Comparison of ENCODE assay signal across 8 mouse cellular contexts in the genomic region with DNA sequence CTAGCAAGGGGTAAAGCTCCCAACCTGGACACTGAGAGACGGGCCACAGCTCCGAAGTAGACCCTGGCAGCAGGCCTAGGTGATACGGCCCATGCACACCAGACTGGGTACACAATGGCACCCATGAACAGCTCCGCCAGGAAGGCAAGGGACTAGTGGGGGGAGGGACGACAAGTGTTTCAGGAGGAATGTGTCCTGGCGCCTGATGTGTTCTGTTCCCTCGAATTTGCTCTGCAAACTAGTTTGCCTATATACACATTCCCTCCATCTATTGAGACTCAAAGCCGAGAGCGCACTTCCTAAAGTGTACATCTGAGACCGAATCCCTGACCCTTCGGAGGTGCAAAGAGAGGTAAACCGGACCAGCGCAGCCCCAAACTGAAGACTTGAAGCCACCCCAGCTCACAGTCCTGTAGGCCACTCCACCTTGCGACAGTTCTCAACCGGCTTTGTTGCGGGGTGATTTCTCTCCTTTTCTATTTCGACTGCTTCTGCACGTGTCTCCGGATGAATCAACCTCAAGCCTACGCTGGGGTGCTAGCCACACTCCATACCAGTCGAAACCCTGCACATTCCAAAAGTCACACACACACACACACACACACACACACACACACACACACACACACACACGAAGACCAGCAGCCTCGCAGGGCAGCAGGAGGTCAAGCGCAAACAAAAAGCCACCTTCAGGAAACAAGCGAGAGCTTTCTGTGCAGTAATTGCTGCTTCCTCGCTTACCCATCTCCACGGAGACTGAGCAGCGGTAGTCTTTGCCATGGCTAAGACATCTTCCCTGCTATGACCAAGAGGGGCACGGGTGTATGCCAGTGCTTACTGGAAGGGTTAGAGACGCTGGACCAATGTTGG. TPM values are rescaled to one million over a fixed set of nuclear protein-coding genes. Genes with fewer than 3 reads are reported as not detected.
DNase-seq lines count a peak whose midpoint lies in the region; ATAC-seq and TF ChIP-seq lines count a peak whose summit lies in the region.

No protein-coding gene starts in this region.

- H3K4me2 ChIP-seq in hindbrain, embryonic 11.5 days (replicated peaks; ENCODE audit: low read depth, low read length): peak overlapping the region; percentile 100
- H3K4me2 ChIP-seq in midbrain, embryonic 16.5 days (ENCODE audit: low read length): peak overlapping the region; percentile 85

- peaks cover 41% of the 10 kb centered on the region for H3K27me3 ChIP-seq in hindbrain, embryonic 11.5 days (ENCODE audit: control insufficient read depth, insufficient read depth, low read length)
- H3K27me3 ChIP-seq in midbrain, embryonic 16.5 days (ENCODE audit: control insufficient read depth, insufficient read depth, low read depth, low read length): no peaks in the 10 kb centered on the region
- no peaks in the 10 kb centered on the region for H3K27me3 ChIP-seq in thymus, adult 2 months (ENCODE audit: control insufficient read depth, insufficient read depth, low read length)

- DNase-seq in left cerebral cortex, postnatal 25 days (ENCODE audit: low spot score in 2 of 2): peak; percentile 27 to 57
- no peak for DNase-seq in left cerebral cortex, adult 11 months (ENCODE audit: low spot score)
- DNase-seq in embryo, embryonic 10 days (ENCODE audit: low spot score): peak; percentile 48
- peak; percentile 60 for DNase-seq in hindbrain, embryonic 11.5 days (ENCODE audit: low spot score)
- no peak for DNase-seq in thymus, adult 2 months
- no peak for DNase-seq in thymus, postnatal 14 days

- 0 out of 2 replicates have a peak overlapping the region, but pooled peaks have one; percentile 17 for H3K27ac ChIP-seq in hindbrain, embryonic 11.5 days (ENCODE audit: low read depth, low read length)
- peak overlapping the region; percentile 91 for H3K27ac ChIP-seq in midbrain, embryonic 16.5 days (ENCODE audit: low read length)
- no peak overlapping the region for H3K27ac ChIP-seq in thymus, adult 2 months (ENCODE audit: control insufficient read depth, insufficient read depth, low read length)

- H3K4me3 ChIP-seq in hindbrain, embryonic 11.5 days (ENCODE audit: low read depth, low read length): peak overlapping the region; percentile 81
- H3K4me3 ChIP-seq in midbrain, embryonic 16.5 days (ENCODE audit: low read depth, low read length): peak overlapping the region; percentile 82
- H3K4me3 ChIP-seq in thymus, adult 2 months (ENCODE audit: control insufficient read depth, insufficient read depth, low read length): no peak overlapping the region

- no peaks in the 10 kb centered on the region for H3K9me3 ChIP-seq in hindbrain, embryonic 11.5 days (ENCODE audit: control insufficient read depth, low read length)
- no peaks in the 10 kb centered on the region for H3K9me3 ChIP-seq in midbrain, embryonic 16.5 days (replicated peaks; ENCODE audit: control insufficient read depth, low read length, poor library complexity, severe bottlenecking)

- TF ChIP-seq POLR2A in thymus, adult 2 months (IDR thresholded peaks at IDR 0.05; ENCODE audit: control insufficient read depth, extremely low read depth, insufficient read depth, low read length, poor library complexity): no peak

- no peak for TF ChIP-seq CTCF in thymus, adult 2 months (IDR thresholded peaks at IDR 0.05; ENCODE audit: borderline replicate concordance, control insufficient read depth, extremely low read depth, insufficient read depth, low read length, poor library complexity)

- H3K9ac ChIP-seq in hindbrain, embryonic 11.5 days (ENCODE audit: low read depth, low read length): peak overlapping the region; percentile 85
- peak overlapping the region; percentile 89 for H3K9ac ChIP-seq in midbrain, embryonic 16.5 days (ENCODE audit: low read depth, low read length)

- no peaks in the 10 kb centered on the region for H3K36me3 ChIP-seq in hindbrain, embryonic 11.5 days (ENCODE audit: control insufficient read depth, insufficient read depth, low read length)
- no peaks in the 10 kb centered on the region for H3K36me3 ChIP-seq in midbrain, embryonic 16.5 days (ENCODE audit: control insufficient read depth, insufficient read depth, low read length)
- H3K36me3 ChIP-seq in thymus, adult 2 months (ENCODE audit: control insufficient read depth, insufficient read depth, low read length): no peaks in the 10 kb centered on the region

- intact Hi-C loops in left cerebral cortex, postnatal 25 days (cut with DNase I): loop anchor here (5.0 to 10.0 kb wide), 3 partner anchors 318 to 1100 kb away; partner anchors contain the start of gene Ppp2r3a

- ATAC-seq in hindbrain, embryonic 11.5 days (ENCODE audit: low FRiP score): no peak
- ATAC-seq in midbrain, embryonic 16.5 days: no peak
- ATAC-seq in megakaryocyte-erythroid progenitor cell, adult 5-6 weeks (replicated peaks; ENCODE audit: low FRiP score, low TSS enrichment, poor library complexity, severe bottlenecking): no peak

- WGBS in hindbrain, embryonic 11.5 days: 2% methylated on average over 30 of the region's 30 CpGs
- under 1% methylated on average over 30 of the region's 30 CpGs for WGBS in midbrain, embryonic 16.5 days
- WGBS in thymus, adult 2 months: 10% methylated on average over 30 of the region's 30 CpGs

- H3K4me1 ChIP-seq in hindbrain, embryonic 11.5 days (replicated peaks; ENCODE audit: control insufficient read depth, insufficient read depth, low read length): peaks cover 8% of the 10 kb centered on the region; the same call in 1 of the 2 replicates
- peaks cover 21% of the 10 kb centered on the region for H3K4me1 ChIP-seq in midbrain, embryonic 16.5 days (ENCODE audit: control insufficient read depth, insufficient read depth, low read length)
- H3K4me1 ChIP-seq in thymus, adult 2 months (replicated peaks; ENCODE audit: control insufficient read depth, insufficient read depth, low read length): no peaks in the 10 kb centered on the region

RNA-seq across cellular contexts. Expression of gene Ephb1, which starts 2.1 kb away (rescaled TPM):
- total RNA-seq in left cerebral cortex, postnatal 25 days (2021): 10 to 100 TPM; 31.5 to 36.0 TPM
- 16.5 and 18.3 TPM in 2 replicates for polyA plus RNA-seq in hindbrain, embryonic 11.5 days (2014; fragmentation: Nextera tagmentation; extraction: Ambion mirVana)
- 68.5 and 80.1 TPM in 2 replicates for polyA plus RNA-seq in midbrain, embryonic 16.5 days (2015; fragmentation: Nextera tagmentation; extraction: Ambion mirVana)
- polyA plus RNA-seq in thymus, adult 2 months (2012; rRNA removed): 0.15 and 0.43 TPM in 2 replicates
- total RNA-seq in megakaryocyte-erythroid progenitor cell, adult 5-6 weeks (2014; fragmentation: Nextera tagmentation): not detected in 2 replicates
- 0.09 TPM in 1 of 2 replicates, not detected in the other for total RNA-seq in megakaryocyte-erythroid progenitor cell, adult 5-6 weeks (2017)

Comparison
In these comparisons a context has a peak if more than half of its experiments do, and no peak if none do; other contexts are left out.
1. DNase-seq: peak in left cerebral cortex, postnatal 25 days (2 of 2), embryo, embryonic 10 days (single experiment) and hindbrain, embryonic 11.5 days (single experiment); none in left cerebral cortex, adult 11 months (single experiment), thymus, adult 2 months (single experiment) and thymus, postnatal 14 days (single experiment).
2. RNA of gene Ephb1, which starts 2.1 kb away (polyA plus RNA-seq): 68.5 to 80.1 TPM in midbrain, embryonic 16.5 days and 16.5 to 18.3 TPM in hindbrain, embryonic 11.5 days; 0.15 to 0.43 TPM in thymus, adult 2 months; every median in the first group is over 10 times any median in the second.